Mouse (Mus musculus) A20 (cell line): Measurements from ENCODE around the gene Dram1.
"Not testable (repeated sequence)": the region's sequence is repeated elsewhere in the genome, so short reads cannot be mapped to it uniquely, and the experiment has no call there.

Source experiments
- DNase-seq: peaks from one replicate; pipeline ENCODE4 v3.0.0-alpha.2; 2011; ENCODE audit warnings: low read depth, low spot score

The Dram1 gene

GRCm38 (mm10) chr10:88386251-88386650 lies 7.4 kb upstream of the Dram1 start:
- no peak for DNase-seq

DNA sequence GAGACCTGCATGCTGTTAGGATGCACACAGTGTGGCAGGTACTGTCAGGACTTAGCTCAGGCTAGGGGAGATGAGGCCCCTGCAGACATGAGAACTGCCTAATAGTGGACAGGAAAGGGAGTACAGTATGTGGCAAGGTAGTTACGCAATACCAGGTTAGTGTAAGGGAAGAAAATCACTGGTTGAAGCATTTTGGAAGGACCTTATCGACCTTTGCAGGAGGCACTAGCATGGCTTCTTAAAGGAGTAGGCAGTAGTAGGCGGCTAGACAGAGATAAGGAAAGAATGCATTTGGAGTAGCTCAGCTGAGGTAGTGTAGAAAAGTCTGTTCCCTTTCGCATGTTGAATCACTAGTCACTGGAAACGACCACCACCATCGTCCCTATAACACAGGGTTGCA lies 6.9 kb upstream of the Dram1 start:
- DNase-seq = no peak

GRCm38 (mm10) chr10:88385290-88385689 lies 6.4 kb upstream of the Dram1 start:
- no peak for DNase-seq

DNA sequence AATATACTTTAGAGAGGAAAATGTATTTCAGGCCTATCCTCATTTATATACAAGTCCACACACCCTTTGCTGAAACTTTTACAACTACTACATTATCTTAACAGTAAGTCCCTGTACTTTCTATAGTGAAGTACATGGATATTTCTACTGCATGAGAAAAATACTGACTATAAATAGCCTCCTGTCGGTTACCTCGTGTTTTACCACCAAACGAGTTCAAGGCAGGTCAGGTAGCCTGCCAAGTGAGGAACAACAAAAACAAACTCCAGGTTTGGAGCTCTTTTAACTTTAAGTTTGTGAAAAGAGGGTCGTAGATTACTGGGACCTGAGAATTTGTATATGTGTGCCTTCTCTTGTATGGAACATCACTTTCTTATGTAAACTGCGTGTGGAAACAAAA lies 5.2 kb upstream of the Dram1 start:
- peak; percentile 43 for DNase-seq

DNA sequence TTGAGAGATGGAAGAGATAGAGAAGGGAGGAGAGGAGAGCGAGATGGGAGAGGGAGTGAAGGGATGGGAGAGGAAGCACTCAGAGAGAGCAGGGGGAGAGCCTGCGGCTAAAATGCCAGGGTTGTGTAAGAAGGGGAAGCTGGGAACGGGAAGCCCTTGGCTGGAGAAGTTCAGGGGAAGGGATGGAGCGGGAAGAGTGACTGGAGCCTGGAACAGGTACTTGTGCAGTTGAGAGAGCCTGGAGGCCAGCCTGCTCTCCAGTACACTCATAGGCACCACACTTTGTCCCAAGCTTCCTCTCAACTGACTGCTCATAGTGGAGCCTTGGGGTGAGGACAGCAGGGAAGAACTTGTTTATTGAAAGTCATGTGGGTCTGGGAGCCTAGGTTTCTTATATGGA lies 4.6 kb upstream of the Dram1 start:
- no peak for DNase-seq

- DNase-seq = no peak
These were observed 3.1 kb upstream of the Dram1 start for GRCm38 (mm10) chr10:88382009-88382408.

- peak; percentile 15 for DNase-seq
These were observed 2.4 kb upstream of the Dram1 start for GRCm38 (mm10) chr10:88381286-88381685.

DNA sequence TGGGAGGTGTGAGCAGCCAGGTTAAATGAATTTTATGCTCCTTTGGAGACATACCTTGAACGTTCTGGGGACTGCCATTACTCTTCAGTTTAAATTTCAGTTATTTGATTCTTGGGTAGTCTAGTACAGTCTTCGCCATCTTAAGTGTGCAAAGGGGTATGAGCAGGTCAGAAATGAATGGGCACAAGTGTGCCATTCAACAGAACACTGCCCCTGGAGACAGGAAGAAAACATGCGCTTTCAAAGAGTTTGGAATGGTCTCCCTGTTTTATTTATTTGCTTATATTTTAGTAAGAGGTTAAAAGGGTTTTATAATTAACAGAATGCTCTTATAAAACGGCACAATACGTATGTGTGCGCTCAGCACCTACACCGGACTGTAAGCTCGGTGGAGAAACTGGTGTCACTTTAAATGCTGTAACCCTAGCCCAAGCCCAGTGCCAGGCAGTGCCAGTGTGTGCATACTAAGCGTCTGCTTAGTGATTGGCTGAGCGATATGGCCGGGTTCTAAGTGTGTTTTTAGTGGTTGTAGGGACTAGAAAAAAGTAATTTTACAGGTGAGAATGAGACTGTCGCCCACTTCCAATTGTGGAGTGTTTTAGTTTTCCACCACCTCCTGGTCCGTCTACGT lies 1.7 kb upstream of the Dram1 start:
- DNase-seq = peak; percentile 59

DNA sequence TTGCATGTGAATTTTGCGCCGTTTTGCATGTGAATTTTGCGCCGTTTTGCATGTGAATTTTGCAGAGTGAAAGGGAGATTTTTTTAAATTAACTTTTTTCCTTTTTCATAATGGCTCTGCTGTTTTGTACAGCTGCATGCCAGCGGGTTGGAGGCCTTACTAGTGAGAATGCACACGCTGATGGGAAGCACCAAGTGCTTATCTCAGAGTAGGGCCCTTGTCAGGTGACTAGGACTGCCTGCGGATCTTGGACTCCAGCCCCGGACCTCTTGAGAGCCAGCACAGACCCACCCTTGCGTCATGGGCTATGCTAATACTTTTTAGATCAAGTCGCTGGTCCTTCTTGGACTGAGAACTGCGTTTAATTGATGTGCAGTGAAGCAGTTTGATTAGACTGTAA lies 1.1 kb upstream of the Dram1 start:
- peak; percentile 75 for DNase-seq

GRCm38 (mm10) chr10:88377666-88378065 lies 1.2 kb downstream of the Dram1 start:
- peak; percentile 21 for DNase-seq

GRCm38 (mm10) chr10:88376770-88377169 lies 2.1 kb downstream of the Dram1 start:
- DNase-seq = peak; percentile 85

- no peak for DNase-seq
These were observed 3.9 kb downstream of the Dram1 start for GRCm38 (mm10) chr10:88374984-88375383.

DNA sequence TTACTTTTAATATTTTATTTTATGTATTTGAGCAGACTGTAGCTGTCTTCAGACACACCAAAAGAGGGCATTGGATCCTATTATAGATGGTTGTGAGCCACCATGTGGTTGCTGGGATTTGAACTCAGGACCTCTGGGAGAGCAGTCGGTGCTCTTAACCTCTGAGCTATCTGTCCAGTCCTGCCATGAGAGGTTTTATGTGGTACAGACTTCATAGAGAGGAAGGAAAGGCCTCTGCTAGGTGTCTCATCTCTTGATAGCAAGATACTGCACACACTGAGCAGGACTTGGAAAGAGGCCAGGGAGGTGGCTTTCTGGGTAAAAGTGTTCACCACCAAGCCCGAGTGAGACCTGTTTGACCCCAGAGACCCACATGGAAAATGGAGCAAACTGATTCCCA lies 5.9 kb downstream of the Dram1 start:
- DNase-seq = not testable (repeated sequence)

- DNase-seq = no peak
These were observed 6.4 kb downstream of the Dram1 start for GRCm38 (mm10) chr10:88372436-88372835.

GRCm38 (mm10) chr10:88371793-88372192 lies 7.1 kb downstream of the Dram1 start:
- peak; percentile 60 for DNase-seq

GRCm38 (mm10) chr10:88369233-88369632 lies 9.6 kb downstream of the Dram1 start:
- no peak for DNase-seq

- DNase-seq = no peak
These were observed 14.7 kb downstream of the Dram1 start for GRCm38 (mm10) chr10:88364221-88364620.

DNA sequence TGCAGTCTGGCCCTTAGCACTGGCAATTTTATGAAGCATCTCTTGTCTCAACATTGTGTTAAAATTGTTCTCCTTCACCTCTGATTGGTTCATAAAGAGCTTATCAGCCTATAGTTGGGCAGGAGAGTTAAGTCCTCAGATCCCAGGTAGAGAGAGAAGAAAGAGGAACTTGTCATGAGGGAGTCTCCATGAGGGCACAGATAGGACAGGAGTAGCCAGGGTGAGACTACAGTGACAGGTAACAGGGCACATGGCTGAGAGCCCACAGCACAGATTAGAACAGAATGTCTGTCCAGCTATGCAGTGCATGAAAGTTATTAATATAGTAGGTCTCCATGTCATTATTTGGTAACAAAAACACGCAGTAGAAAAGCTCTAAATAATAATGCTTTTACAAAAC lies 16.7 kb downstream of the Dram1 start:
- no peak for DNase-seq

DNA sequence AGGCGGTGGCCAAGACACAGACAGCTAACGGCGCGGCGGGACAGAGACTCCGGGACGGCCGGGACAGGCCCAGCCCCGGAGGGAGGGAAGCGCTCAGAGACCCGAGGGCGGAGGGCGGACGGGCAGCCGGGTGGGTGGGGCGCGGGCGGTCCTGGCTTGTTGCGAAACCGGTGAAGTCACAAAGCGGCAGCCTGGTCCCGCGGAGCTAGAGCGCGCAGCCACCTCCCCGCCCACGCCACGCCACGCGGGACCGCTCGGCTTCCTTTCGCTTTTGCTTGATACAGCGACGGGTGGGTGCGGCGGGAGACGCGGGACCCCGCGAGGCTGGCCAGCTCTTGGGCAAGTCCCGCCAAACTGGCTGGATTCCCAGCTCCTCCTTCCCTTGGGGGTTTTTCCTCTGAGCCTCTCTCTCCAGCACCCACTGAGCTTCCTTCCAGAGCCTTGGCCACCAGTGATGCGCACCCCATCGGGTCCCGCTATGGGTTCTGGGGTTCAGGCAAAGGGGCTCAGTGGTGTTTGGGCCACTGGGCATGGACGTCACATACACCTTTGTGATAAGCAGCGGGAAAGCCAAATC lies 21.8 kb downstream of the Dram1 start:
- DNase-seq = peak; percentile 56

GRCm38 (mm10) chr10:88356114-88356982 lies 22.5 kb downstream of the Dram1 start:
- DNase-seq = no peak

DNA sequence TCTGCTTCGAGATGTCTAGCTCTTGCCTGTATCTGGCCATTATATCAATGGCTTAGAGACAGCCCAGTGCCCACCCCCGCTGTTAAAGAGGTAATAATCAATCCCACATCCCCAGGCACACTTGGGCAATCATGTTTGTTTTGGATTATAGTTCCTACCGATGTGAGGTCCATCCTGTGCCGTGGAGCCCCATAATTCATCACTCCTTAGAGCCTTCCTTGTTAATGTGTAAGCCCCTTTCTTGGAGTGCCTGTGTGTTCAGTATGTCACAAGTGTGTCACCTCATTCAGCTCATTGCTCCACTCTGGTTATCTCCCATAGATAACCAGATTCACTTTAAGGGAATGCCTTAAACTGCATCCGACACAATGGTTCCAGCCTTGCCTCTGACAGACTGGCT lies 24.3 kb downstream of the Dram1 start:
- DNase-seq = no peak

GRCm38 (mm10) chr10:88352549-88352948 lies 26.3 kb downstream of the Dram1 start:
- no peak for DNase-seq
